Mouse (Mus musculus) cerebellum, adult 2 months (tissue): ENCODE measurements at regions not wholly inside any gene's neighbourhood (a gene's known extent, or its start where the extent isn't known, plus 50 kb on each side); places are given as distances from the start of the nearest gene placed in this dataset.

Experiments
- DNase-seq, 2 experiments: peaks; one replicate each; pipeline ENCODE4 v3.0.0; 2021
- H3K27ac ChIP-seq: fragments of 200-500 bp; 2 replicates; pipeline ENCODE4 v1.5.1; 2012; ENCODE audit warnings: low read length, control low read depth, inconsistent platforms; ENCODE audit not compliant: insufficient read depth
- H3K27me3 ChIP-seq: fragments of 200-500 bp; 2 replicates; pipeline ENCODE4 v1.6.1; 2012; ENCODE audit warnings: inconsistent platforms, mild to moderate bottlenecking, low read length, moderate library complexity; ENCODE audit not compliant: control insufficient read depth, insufficient read depth
- H3K4me1 ChIP-seq: fragments of 200-500 bp; 2 replicates; pipeline ENCODE4 v1.6.1; 2011; ENCODE audit warnings: low read length; ENCODE audit not compliant: control insufficient read depth, insufficient read depth
- H3K4me3 ChIP-seq: fragments of 200-500 bp; replicated peaks from 2 replicates; pipeline ENCODE3; 2011; ENCODE audit warnings: mild to moderate bottlenecking, low read depth, low read length, control low read depth; ENCODE audit not compliant: insufficient read depth
- CTCF ChIP-seq: fragments of 200-500 bp; IDR thresholded peaks from 2 replicates; pipeline ENCODE4 v1.5.1; 2011; ENCODE audit warnings: low read depth, mild to moderate bottlenecking, control low read depth, low read length, moderate library complexity, borderline replicate concordance; ENCODE audit not compliant: insufficient read depth
- POLR2A ChIP-seq: fragments of 200-500 bp; IDR thresholded peaks from 2 replicates; pipeline ENCODE4 v1.6.1; 2011; ENCODE audit warnings: low read length, control low read depth, borderline replicate concordance; ENCODE audit not compliant: insufficient read depth
- WGBS: fragments of 180-500 bp; shearing (Covaris S2); methylation state at CpG from one replicate; pipeline ENCODE4 v1.1.7; 2018; 5-methylcytosine and 5-hydroxymethylcytosine counted together

DNA sequence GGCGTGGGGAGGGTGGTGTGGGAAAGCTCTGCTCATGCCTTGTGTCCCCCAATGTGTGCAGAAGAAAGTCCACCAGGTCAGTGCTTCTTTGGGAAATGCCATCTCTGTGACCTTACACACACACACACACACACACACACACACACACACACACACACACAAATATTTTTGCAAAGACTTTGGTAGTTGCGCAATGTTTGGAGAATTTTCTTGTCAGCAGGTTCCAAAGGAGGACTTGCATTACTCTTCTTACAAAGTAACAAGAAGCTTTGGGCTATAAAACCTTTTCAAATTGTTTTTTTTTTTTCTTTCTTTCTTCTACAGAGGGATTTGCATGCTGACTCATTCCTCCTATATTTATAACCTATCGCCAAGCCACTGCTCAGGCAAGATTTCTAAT, 59.1 kb upstream of the Npvf start:
- 93% methylated on average over 3 of the region's 3 CpGs for WGBS
- no peaks in the 10 kb centered on the region for H3K4me1 ChIP-seq
- no peak overlapping the region for H3K27ac ChIP-seq
- H3K27me3 ChIP-seq: no peaks in the 10 kb centered on the region
- no peak for TF ChIP-seq CTCF
- no peak for TF ChIP-seq POLR2A
- no peak for DNase-seq
- no peak overlapping the region for H3K4me3 ChIP-seq

DNA sequence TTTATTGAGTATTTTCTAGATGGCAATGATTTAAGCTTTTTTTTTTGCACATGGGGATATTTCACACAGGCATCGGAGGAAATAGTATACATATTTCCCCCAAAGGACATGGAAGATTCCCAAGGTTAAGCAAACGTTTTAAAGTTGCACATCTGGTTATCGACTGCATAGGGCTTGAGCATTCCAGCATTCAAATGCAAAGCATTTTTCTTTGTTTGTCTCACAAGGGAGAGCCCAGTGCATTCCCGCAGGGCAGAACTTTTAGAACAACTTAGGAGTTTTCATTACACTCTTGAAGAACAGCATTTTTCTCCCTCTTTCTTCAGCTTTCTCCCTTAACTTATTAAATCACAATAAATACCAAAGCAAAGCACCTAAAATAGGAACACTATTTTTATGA, 64.4 kb upstream of the Npvf start:
- Histone ChIP-seq H3K27ac (no peak overlapping the region), H3K27me3 (no peaks in the 10 kb centered on the region), H3K4me1 (no peaks in the 10 kb centered on the region), H3K4me3 (no peak overlapping the region)
- 34% methylated on average over 4 of the region's 4 CpGs for WGBS
- TF ChIP-seq POLR2A (no peak), CTCF (no peak)
- no peak for DNase-seq

DNA sequence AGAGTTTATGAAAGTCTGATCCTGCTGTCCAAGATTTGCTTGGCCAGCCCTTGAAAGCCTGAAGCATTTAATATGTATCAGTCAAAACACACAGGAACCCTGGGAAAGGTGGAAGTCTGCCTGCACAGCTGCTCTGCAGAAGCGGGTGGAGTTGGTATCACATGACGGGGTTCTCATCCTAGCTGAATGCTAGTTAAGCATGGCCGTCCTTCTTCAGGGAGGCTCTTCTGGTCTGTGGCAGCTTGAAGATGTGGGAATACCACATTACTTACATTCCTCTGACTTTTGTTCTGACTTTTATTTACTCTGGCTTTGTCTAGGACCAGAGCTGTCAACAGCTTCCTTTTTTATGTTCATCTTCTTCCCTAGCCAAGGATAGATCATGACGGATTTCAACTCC, 66.1 kb upstream of the Npvf start:
- no peak for DNase-seq
- no peaks in the 10 kb centered on the region for H3K4me1 ChIP-seq
- WGBS: 77% methylated on average over 4 of the region's 4 CpGs

DNA sequence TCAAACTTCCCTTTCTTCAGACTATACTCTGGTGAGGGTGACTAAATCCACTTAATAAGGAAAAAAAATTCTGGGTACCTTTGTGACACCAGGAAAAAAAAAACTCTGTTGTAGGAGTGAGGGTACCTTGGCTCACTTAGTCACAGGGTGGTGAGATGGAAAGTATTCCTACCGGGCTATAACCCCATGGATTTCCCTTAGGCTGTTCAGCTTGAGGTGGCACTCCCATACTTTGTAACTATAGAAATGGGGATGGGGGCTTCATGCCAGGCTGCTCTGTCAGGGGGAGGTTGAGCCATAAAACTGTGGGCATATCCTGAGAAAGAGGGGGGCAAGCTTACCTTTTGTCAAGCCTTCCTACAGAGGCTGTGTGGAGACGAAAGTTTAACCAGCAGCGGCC, 71.4 kb upstream of the Npvf start:
- Histone ChIP-seq H3K4me1 (no peaks in the 10 kb centered on the region), H3K4me3 (no peak overlapping the region), H3K27ac (no peak overlapping the region), H3K27me3 (no peaks in the 10 kb centered on the region)
- no peak for TF ChIP-seq POLR2A
- no peak for TF ChIP-seq CTCF
- no peak for DNase-seq
- 92% methylated on average over 3 of the region's 3 CpGs for WGBS

More for the DNA sequence above, 66.1 kb upstream of the Npvf start:
- Histone ChIP-seq H3K27ac (no peak overlapping the region), H3K27me3 (no peaks in the 10 kb centered on the region), H3K4me3 (no peak overlapping the region)
- TF ChIP-seq POLR2A (no peak), CTCF (no peak)

DNA sequence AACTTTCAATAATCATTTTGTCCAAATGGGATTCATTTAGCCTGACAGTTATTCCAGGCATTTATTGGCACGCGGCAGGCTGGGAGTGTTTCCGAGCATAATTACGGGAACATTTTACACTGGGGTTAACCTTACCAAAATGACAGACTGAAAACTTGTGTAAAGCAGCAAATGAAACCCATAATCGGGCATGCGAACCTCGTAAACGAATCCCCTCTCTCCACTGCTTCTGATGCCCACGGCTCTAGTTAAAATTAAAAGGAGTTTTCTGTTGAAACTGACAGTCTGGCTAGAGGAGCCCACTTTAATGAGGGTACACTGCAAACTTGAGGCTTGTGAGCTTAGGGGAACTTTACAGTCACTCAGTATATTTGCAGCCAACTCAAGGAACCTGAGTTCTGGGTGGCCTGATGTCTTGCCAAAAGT, 71.9 kb upstream of the Npvf start:
- TF ChIP-seq CTCF (no peak), POLR2A (no peak)
- Histone ChIP-seq H3K4me3 (no peak overlapping the region), H3K27ac (no peak overlapping the region), H3K27me3 (no peaks in the 10 kb centered on the region), H3K4me1 (no peaks in the 10 kb centered on the region)
- no peak for DNase-seq
- 60% methylated on average over 9 of the region's 9 CpGs for WGBS

DNA sequence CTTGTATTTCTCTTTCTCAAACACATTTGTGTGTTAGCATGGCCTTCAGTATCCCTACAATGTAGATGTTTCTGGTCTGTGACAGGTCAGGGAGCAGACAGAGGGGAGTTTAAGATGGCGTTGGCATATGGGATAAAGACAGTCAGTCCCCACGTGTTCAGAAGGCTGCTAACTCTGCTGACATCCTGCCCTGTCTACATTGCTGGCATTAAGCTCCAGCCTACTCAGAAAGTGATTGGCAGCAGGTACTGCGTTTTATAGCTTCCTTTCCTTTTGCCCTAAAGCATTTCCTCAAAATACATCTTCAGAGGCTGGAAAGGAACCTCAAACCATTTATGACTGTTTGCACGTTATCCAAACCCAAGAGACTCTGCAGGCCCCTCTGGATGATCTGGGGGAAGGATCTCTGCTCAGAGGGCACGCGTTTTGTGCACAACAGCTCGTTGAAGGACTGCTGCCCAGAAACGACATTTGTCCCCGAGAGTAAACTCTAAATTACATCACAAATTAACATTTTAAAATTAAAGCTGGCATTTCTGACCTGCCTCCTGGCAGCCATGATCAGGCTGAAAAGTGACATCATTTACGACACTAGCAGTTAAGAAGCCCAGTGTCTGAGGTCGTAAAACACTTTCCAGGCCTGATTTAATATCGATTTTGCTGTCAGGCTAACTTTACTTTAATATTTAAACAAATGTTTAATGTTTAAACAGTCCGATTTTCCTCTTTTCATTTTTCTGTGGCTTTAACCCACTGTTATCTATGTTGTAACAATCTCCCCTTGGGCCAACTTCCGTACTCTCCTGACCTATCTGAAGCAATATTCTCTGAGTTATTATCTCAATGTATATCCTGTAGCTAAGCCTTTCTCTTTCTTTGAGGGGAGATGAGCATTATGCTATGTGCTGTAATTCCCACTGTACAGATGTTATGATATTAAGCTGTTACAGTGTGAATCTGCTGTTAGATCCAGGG, 76.8 kb upstream of the Npvf start:
- no peak for DNase-seq
- no peaks in the 10 kb centered on the region for H3K27me3 ChIP-seq
- no peaks in the 10 kb centered on the region for H3K4me1 ChIP-seq
- TF ChIP-seq POLR2A (no peak), CTCF (no peak)
- WGBS: 59% methylated on average over 14 of the region's 14 CpGs
- H3K27ac ChIP-seq: no peak overlapping the region
- no peak overlapping the region for H3K4me3 ChIP-seq

DNA sequence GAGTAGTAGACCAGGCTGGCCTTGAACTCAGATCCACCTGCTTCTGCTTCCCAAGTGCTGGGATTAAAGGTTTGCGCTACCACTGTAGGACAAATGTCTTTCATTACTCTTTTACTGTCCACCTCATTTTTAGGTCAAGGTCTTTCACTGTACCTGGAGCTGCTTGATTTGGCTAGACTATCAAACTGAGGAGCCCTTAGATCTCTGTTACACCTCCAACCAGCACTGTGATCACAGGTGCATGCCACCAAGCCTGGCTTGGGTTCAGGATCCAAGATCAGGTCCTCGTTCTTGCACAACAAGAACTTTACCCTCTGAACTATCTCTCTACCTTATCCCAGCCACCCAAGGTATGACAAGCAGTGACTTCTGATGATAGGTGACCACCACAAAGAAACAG, 80.5 kb upstream of the Npvf start:
- no peak overlapping the region for H3K27ac ChIP-seq
- no peak for TF ChIP-seq POLR2A
- TF ChIP-seq CTCF: no peak
- no peak for DNase-seq
- no peaks in the 10 kb centered on the region for H3K4me1 ChIP-seq
- H3K27me3 ChIP-seq: no peaks in the 10 kb centered on the region
- H3K4me3 ChIP-seq: no peak overlapping the region
- 96% methylated on average over 2 of the region's 2 CpGs for WGBS

DNA sequence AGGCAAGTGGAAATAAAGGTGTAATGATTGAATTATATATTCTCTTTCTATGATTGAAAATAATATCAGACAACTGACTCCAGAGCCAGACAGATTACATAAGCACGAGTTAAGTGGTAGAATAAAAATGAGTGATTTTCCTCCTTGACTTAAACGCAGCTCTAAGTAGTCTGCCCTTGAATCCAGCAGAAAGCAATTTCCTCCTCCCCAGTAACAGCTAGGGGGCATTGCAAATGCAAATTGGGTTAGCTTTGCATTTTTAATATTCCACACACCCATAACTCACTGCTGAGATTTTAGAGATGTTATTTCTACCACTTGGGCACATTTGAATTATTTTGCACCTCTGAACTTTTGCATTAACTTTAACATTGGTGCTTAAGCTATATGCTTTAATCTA, 81.6 kb upstream of the Npvf start:
- no peak for DNase-seq
- Histone ChIP-seq H3K27ac (no peak overlapping the region), H3K4me1 (no peaks in the 10 kb centered on the region), H3K27me3 (no peaks in the 10 kb centered on the region), H3K4me3 (no peak overlapping the region)
- no peak for TF ChIP-seq CTCF
- TF ChIP-seq POLR2A: no peak
- 59% methylated on average over 2 of the region's 2 CpGs for WGBS
